Comparison of ENCODE assay signal across 8 mouse cellular contexts in the genomic region with DNA sequence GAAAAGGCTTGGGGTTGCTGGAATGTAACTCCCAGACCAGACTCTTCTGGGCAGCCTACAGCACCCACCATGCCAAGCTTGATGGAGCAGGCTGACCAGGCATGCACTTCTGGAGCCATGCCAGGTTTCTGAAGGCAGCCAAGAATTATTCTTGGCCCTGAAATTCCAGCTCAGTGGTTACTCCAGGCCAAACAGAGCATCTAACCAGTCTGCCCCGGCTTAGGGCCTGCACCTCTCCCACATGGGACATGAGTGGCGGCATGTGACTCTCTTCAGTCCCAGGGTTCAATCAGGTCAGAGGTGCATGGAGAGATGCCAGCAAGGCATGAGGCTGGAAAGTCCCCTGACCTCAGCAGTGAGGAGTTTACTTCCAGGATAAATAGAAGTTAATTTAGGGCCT.
DNase-seq lines count a peak whose midpoint lies in the region; ATAC-seq lines count a peak whose summit lies in the region.

No protein-coding gene starts in this region.

- DNase-seq in layer of hippocampus, adult 8-10 months (ENCODE audit: low spot score in 2 of 2) = peak; percentile 40 to 42
- no peak for DNase-seq in layer of hippocampus, adult 18-20 months (ENCODE audit: low spot score in 2 of 2)
- DNase-seq in adrenal gland, postnatal 36 days = peak; percentile 30 to 59
- peak; percentile 87 for DNase-seq in gastrocnemius, postnatal 25 days
- DNase-seq in kidney, adult 8-10 months = peak; percentile 95 to 98
- DNase-seq in lung, postnatal 25 days (ENCODE audit: low spot score) = peak; percentile 80

- no peak for ATAC-seq in erythroid progenitor cell, adult 5-6 weeks (replicated peaks; ENCODE audit: low FRiP score, poor library complexity, severe bottlenecking)
- no peak for ATAC-seq in CD4-positive, CD25-positive, alpha-beta regulatory T cell, adult 4 months

Comparison
In these comparisons a context has a peak if more than half of its experiments do, and no peak if none do; other contexts are left out.
1. DNase-seq: peak in layer of hippocampus, adult 8-10 months (2 of 2), adrenal gland, postnatal 36 days (2 of 2), gastrocnemius, postnatal 25 days (single experiment), kidney, adult 8-10 months (2 of 2) and lung, postnatal 25 days (single experiment); none in layer of hippocampus, adult 18-20 months (0 of 2).